Mouse (Mus musculus) small intestine, adult 2 months (tissue): ENCODE data around the gene Pgf.

Source experiments
- CTCF ChIP-seq: fragments of 200-500 bp; IDR thresholded peaks from 2 replicates; pipeline ENCODE4 v1.5.1; 2012; ENCODE audit warnings: low read depth, mild to moderate bottlenecking, control low read depth, inconsistent platforms, low read length, moderate library complexity, mixed read lengths; ENCODE audit not compliant: insufficient replicate concordance, insufficient read length; ENCODE audit errors: extremely low read depth
- POLR2A ChIP-seq: fragments of 200-500 bp; IDR thresholded peaks from 2 replicates; pipeline ENCODE4 v1.6.1; 2012; ENCODE audit warnings: low read depth, mild to moderate bottlenecking, control low read depth, inconsistent platforms, low read length, moderate library complexity

DNA sequence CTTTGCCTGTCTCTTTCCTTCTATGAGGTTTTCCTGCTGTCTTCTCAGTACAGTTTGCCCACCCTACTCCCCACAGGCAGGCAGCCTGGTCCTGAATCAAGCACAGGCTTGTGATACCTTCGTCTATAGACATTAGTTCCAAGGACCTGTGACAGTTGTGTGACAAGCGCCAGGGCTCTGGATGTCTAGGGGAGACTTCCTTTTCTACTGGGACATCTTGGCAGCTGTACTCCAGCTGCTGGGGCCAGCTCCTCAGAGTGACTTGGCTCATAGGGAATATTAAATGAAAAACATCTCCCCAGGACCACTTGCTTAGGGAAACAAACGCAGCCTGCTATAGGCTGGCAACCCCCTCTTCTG is 6.7 kb downstream of the Pgf start:
- TF ChIP-seq CTCF (no peak), POLR2A (no peak)
